In the genomic region with DNA sequence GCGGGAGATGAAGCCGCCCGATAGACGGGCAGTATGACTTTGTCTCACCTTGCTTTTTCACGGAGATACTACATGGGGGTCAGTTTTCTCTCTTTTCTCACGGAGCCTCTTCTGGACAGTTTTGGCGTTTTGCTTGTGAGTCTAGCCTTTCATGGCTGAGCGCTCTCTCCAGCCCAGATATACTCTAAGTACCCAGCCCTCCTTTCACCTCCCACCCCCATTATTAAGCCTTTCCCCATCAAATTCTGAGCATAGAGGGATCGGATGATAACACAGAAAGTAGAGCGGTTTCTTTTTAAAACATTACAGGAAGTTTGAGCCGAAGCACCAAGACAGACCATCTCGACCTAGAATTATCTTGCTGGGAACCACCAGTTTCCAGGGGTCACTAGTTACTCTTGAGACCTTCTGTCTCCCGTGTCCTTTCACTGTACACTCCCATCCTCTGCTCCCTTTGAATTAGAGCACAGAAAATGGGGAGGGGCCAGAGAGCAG, we compare ENCODE assay signal across 8 mouse cellular contexts. TPM values are rescaled to one million over a fixed set of nuclear protein-coding genes. Genes with fewer than 3 reads are reported as not detected.
DNase-seq lines count a peak whose midpoint lies in the region; ATAC-seq and TF ChIP-seq lines count a peak whose summit lies in the region.

No protein-coding gene starts in this region.

- intact Hi-C loops in heart, adult 2 months (cut with DNase I): loop anchor here (2.0 kb wide), 1 partner anchor 52 kb away; no protein-coding TSS in a partner anchor
- intact Hi-C loops in gastrocnemius, postnatal 36 days (cut with DNase I): loop anchor here (10.0 kb wide), 1 partner anchor 174 kb away; no protein-coding TSS in a partner anchor

- TF ChIP-seq POLR2A in heart, adult 2 months (IDR thresholded peaks at IDR 0.05; ENCODE audit: insufficient read depth, low read depth, low read length): no peak

- ATAC-seq in liver, postnatal 0 days: no peak

- H3K36me3 ChIP-seq in heart, adult 2 months (ENCODE audit: control insufficient read depth, insufficient read depth, low read length): no peaks in the 10 kb centered on the region
- no peaks in the 10 kb centered on the region for H3K36me3 ChIP-seq in liver, postnatal 0 days (replicated peaks; ENCODE audit: insufficient read depth, low read length)

- peak overlapping the region; percentile 82 for H3K9ac ChIP-seq in heart, adult 2 months (ENCODE audit: low read depth, low read length)
- peak overlapping the region; percentile 64 for H3K9ac ChIP-seq in liver, postnatal 0 days (replicated peaks)

- no peak for TF ChIP-seq CTCF in heart, adult 2 months (IDR thresholded peaks at IDR 0.05)
- no peak for TF ChIP-seq CTCF in liver, postnatal 0 days (IDR thresholded peaks at IDR 0.05; ENCODE audit: low read depth)

- peak overlapping the region; percentile 89 for H3K4me3 ChIP-seq in heart, adult 2 months
- peak overlapping the region; percentile 70 for H3K4me3 ChIP-seq in liver, postnatal 0 days (ENCODE audit: low read depth, low read length)

- no peak for DNase-seq in heart, adult 2 months
- no peak for DNase-seq in heart, adult 8-10 months (ENCODE audit: low spot score)
- DNase-seq in MN1 (ENCODE audit: low spot score): peak; percentile 25
- peak; percentile 17 for DNase-seq in forelimb bud, embryonic 11.5 days (ENCODE audit: low read depth, low spot score)
- DNase-seq in liver, postnatal 0 days: no peak
- DNase-seq in urinary bladder, postnatal 4 days (ENCODE audit: low spot score in 2 of 2): no peak
- DNase-seq in thymus, postnatal 0 days (ENCODE audit: low spot score): no peak
- DNase-seq in gastrocnemius, postnatal 36 days: no peak

- H3K79me2 ChIP-seq in heart, adult 2 months (replicated peaks; ENCODE audit: control insufficient read depth, insufficient read depth, low read length): no peaks in the 10 kb centered on the region

- no peaks in the 10 kb centered on the region for H3K4me1 ChIP-seq in heart, adult 2 months (ENCODE audit: control insufficient read depth, insufficient read depth, low read length)
- peaks cover 2% of the 10 kb centered on the region; the same call in 1 of the 2 replicates for H3K4me1 ChIP-seq in liver, postnatal 0 days (ENCODE audit: insufficient read depth)

- 3% methylated on average over 13 of the region's 13 CpGs for WGBS in heart, adult 2 months
- 3% methylated on average over 13 of the region's 13 CpGs for WGBS in liver, postnatal 0 days (ENCODE audit: insufficient replicate concordance)

- peak overlapping the region; percentile 96 for H3K4me2 ChIP-seq in liver, postnatal 0 days (ENCODE audit: low read depth, low read length)

- peak overlapping the region; percentile 76 for H3K27ac ChIP-seq in heart, adult 2 months
- H3K27ac ChIP-seq in liver, postnatal 0 days (ENCODE audit: low read depth): no peak overlapping the region

- no peaks in the 10 kb centered on the region for H3K9me3 ChIP-seq in liver, postnatal 0 days (ENCODE audit: low read length)

- H3K27me3 ChIP-seq in heart, adult 2 months (ENCODE audit: control insufficient read depth, insufficient read depth, low read length): no peaks in the 10 kb centered on the region
- peaks cover 9% of the 10 kb centered on the region for H3K27me3 ChIP-seq in liver, postnatal 0 days (ENCODE audit: insufficient read depth, low read length)

- TF ChIP-seq EP300 in heart, adult 2 months (IDR thresholded peaks at IDR 0.05; ENCODE audit: insufficient read depth, low read depth, low read length): no peak
- no peak for TF ChIP-seq EP300 in liver, postnatal 0 days (IDR thresholded peaks at IDR 0.05; ENCODE audit: low read depth)

RNA-seq across cellular contexts. Expression of a gene that starts 2.0 kb away (rescaled TPM):
- 1 to 10 TPM; 4.4 to 4.9 TPM for total RNA-seq in heart, adult 2 months (2021)
- polyA plus RNA-seq in heart, adult 2 months (2012; rRNA removed): 1.5 and 2.3 TPM in 2 replicates
- 1 to 10 TPM; 2.9 to 4.4 (median 3.6) TPM for total RNA-seq in heart, adult 8-10 months (2022)
- polyA plus RNA-seq in liver, postnatal 0 days (2015; fragmentation: Nextera tagmentation; extraction: Ambion mirVana): 1.5 TPM in 2 replicates
- 2.4 and 2.5 TPM in 2 replicates for polyA plus RNA-seq in thymus, postnatal 0 days (2015; fragmentation: Nextera tagmentation; extraction: Ambion mirVana)
- 1 to 10 TPM; 1.6 to 1.9 TPM for total RNA-seq in gastrocnemius, postnatal 36 days (2021)

Comparison
In these comparisons a context has a peak if more than half of its experiments do, and no peak if none do; other contexts are left out.
1. DNase-seq: peak in MN1 (single experiment) and forelimb bud, embryonic 11.5 days (single experiment); none in heart, adult 2 months (0 of 2), heart, adult 8-10 months (single experiment), liver, postnatal 0 days (single experiment), urinary bladder, postnatal 4 days (0 of 2), thymus, postnatal 0 days (single experiment) and gastrocnemius, postnatal 36 days (0 of 2).